Mouse (Mus musculus): ENCODE data around the gene Ppia.
"Not testable (repeated sequence)": the region's sequence is repeated elsewhere in the genome, so short reads cannot be mapped to it uniquely, and the experiment has no call there.

Ppia gene

DNA sequence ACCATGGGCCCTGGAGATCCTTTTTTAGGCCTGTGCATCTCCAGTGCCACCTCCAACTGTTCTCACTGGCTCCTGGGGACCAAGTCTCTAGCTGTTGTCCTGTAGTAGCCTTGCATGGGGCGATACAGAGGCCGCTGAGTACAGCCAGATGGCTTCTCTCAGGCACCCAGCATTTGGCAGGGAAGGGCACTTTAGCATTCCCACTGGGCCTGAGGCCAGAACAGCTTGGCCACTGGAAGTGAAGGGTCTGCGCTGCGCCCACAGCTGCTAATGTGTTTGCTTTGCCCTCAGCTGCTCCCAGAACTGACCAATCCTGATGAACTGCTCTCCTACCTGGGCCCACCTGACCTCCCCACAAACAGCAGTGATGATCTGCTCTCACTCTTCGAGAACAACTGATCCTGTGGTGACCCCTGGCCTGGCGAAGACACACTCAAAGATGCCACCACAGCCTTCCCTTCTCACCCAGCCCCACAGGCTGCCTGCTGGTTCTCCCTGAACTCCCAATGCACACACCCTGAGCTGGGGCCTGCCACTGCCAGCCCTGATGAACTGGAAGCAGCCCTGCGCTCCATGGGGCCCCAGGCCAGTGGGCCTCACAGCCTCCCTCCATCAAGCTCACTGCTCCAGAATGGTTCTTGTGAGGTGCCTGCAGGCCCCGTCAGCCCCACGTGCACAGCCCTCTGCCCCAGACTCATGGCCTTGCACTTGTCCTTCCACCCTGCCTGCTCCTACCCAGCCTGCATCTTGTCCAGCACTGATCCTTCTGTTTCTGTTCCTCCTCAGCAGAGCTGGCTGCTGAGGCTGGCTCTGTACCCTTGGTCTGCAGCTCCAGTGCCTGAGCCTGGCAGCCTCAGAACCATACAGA is 10.3 kb upstream of the Ppia start:
- peak; percentile 47 for DNase-seq

DNA sequence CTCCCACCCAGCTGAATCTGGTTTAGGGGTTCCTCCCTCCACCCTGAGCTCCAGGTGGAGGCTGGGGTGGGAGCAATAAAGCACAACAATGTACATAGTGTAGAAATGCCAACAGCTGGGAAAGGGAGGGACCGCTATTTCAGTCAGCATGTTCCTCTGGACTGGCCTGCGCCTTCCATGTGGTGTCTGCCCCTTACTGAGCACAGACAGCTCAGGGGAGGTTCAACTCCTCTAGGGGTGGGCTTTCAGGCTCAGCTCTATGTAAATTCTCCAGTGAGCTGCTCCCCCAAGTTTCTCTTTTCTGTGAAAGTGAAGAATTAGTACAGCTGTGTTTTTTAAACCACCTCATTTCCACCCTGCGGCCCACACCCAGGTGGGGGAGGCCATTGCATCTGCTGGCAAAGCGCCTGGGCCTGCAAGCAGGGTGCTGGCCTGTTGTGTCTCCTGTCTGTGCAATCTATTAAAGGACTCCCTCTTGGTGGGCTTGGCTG is 9.6 kb upstream of the Ppia start:
- DNase-seq, result peak; percentile 62

DNA sequence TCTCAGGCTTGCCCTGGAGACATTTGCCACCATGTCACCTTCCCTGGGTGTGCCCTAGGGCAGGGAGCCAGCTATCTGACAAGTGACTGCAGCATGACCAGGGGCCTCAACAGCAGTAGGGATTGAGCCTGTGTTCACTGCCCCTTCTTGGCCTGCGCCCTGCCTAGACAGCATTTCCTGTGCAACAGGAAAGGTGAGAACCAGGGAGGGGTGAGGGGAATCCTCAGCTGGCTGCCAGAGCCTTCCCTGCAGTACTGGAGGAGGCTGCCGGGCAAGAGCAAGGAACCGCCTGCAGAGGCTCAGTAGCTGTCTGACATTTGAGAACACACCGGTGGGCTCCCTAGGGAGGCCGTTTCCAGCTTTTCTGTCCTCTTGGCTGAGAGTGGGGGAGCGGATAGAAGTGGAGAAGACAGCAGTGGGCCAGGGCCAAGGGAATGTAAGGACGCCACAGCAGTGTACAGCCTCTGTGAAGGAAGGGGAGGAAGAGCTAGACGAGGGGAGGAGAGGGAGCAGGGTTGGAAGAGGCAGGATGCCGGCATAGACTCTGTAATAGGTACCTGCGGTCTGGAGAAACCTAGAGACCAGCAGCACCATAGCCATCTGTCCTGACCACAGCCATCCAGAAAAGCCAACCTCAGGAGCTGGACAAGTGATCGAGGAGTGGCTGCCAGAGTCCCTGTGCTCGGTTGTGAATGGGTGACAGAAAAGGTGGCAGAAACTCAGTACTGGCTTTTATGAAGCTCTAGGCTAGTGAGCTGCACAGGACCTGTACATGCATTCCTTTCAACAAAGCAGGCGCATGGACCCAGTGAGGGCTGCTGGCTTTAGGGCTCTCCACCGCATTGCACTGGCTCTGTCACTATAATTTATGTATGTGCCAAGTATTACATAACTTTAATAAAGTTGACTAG is 8.7 kb upstream of the Ppia start:
- DNase-seq, result peak; percentile 82

DNA sequence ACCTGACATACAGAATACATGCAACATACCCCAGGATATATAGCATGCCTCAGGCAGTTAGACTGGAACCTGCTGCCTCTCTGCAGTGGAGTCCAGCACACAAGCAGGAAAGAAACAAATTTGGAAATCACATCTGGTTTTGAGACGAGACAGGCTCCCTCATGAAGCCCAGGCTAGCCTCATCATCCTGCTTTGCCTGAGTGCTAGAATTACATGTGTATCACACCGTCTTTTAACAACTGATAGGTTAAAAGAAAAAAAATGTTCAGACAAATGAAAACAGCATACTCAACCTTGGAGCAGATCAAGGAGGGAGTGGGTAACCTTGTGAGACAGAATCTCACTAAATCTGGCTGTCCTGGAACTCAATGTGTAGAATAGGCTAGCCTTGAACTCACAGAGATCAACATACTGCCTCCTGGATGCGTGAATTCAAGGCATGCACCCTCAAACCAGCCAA is 8.1 kb upstream of the Ppia start:
- no peak for DNase-seq

DNA sequence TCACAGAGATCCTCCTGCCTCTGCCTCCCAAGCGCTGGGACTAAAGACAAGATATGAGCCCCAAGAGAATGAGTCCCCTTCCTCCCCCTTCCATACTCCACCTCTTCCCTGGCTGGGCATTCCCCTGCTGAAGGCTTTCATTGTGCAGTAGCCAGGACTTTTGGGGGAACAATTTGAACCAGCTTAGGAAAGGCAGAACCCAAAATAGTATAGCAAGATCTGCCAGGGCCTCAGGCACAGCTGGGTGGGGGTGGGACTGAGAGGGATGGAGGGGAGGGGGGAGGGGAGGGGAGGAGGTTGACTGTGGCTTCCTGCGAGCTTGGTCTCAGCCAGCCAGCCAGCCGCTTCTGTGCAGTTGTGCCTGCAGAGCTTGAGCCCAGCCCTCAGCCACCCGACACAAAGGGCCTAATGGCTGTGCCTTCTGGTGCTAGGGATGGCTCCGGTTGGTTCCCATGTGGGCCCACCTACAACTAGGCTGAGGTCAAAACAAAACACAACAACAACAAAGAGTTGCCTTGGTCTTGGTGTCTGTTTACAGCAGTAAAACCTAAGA is 5.1 kb upstream of the Ppia start:
- no peak for DNase-seq

DNA sequence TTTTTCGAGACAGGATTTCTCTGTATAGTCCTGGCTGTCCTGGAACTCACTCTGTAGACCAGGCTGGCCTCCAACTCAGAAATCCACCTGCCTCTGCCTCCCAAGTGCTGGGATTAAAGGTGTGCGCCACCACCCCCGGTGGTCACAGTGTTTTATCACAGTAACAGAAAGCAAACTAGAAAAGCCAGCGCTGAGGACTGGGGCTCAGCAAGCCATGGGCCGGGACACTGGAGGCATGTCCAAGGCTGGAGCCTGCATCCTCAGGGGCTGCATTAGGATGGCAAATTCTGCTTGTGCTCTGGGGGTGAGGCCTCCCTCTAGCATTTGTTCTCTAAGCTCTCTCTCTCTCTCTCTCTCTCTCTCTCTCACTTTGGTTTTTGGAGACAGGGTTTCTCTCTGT is 4.5 kb upstream of the Ppia start:
- DNase-seq, result not testable (repeated sequence)

DNA sequence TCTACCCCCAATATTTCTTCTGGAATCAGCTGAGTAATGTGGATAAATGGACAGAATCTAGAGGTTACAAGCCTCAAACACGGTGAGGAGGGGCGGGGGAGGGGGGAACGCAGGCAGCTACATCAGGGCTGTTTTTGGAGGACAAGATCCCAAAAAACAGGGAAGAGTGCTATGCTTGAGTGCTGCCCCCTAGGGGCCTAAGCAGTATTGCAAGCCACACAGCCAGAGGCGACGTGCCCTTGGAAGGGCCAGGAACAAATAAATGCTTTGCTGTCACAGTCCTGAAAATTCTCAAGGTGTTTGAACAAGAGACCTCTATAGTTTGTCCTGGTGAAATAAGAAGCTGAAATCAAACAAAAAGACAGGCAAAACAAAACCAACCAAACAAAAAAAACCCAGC is 3.6 kb upstream of the Ppia start:
- peak; percentile 89 for DNase-seq

DNA sequence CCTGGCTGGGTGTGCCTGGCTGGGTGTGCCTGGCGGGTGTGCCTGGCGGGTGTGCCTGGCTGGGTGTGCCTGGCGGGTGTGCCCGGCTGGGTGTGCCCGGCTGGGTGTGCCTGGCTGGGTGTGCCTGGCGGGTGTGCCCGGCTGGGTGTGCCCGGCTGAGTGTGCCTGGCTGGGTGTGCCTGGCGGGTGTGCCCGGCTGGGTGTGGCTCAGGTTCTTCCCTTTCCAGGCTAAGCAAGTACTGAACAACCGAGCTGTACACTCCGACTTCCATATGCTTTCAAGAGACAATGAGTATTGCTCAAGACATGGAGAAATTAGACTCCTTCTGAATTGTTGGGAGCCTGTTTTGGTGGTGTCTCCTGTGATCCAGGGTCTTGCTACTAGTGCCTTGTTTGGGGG is 2.0 kb upstream of the Ppia start:
- no peak for DNase-seq

DNA sequence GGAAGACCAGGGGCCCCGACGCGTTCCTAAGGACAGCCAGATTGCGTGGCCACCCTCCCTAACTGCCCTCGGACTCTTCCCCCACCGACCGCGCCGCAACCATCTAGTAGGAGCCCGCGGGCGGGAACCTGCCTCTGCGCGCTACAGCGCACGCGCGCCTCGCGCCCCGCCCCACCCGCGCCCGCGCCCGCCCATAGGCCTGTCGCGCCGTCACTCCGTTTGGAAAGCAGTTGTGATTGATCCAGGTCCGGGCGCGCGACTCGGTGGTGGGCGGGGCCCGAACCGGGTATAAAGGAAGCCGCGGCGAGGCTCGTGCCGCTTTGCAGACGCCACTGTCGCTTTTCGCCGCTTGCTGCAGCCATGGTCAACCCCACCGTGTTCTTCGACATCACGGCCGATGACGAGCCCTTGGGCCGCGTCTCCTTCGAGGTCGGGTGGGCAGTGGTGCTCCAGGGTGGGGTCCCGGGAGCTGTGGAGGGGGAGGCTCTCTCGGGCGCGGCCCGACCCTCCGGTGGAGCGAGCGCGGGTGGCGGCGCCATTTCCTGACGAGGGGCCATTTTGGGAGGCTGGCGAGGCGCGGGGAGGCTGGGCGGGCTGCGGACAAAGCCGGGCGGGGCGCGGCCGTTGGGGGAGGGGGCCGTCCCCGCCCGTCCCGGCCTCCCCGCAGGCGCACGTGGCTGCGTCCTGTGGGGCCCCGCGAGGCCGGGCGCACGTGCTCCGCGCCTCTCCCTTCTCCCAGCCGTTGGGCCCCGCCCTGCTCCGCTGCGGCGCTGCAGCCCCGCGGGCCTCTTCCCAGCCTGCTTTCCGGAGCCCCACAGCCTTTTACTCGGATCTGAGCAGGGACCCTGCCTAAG is 535 bp downstream of the Ppia start:
- peak; percentile 99 for DNase-seq

DNA sequence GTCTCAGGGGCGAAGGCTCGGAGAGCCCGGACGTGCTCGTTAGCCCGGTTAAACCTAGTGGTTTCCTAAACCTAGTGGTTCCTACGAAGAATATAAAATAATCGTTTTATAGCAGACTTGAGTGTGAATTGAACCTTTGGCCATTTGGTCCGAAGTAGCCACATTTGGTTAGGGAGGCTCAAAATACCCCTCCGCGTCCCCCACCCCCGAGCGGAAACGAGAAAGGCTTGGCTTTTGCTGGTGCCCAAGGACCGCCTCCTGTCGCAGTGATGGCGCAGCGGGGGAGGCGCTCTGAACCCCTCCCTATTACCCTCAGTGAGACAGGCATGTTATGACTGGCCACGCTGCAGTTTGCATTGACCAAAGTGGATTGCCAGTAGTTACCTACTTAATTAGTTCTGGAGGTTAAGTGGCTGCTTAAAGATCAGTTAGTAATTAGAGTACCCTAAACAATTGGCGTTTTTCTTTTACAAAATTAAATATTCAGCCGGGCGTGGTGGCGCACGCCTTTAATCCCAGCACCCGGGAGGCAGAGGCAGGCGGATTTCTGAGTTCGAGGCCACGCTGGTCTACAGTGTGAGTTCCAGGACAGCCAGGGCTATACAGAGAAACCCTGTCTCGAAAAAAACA is 1.3 kb downstream of the Ppia start:
- DNase-seq, result peak; percentile 87

DNA sequence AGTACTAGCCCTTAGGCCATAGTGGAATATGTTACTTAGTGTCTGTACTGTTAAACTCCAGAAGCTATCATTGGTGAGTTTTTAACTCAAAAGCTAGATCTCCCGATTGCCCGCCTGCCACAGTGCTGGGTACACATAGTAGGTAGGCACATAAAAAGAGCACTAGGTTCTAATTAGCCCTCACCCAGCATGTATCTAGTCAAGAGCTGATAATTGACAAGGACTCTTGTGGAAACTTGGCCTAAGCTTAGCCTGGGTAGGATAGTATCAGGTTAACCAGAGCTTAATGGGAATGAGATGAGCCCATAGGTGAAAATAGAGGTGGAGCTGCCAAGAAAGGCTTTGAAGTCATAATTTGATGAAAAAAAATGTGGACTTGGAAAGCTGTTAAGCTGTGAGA is 1.8 kb downstream of the Ppia start:
- DNase-seq, result peak; percentile 59

DNA sequence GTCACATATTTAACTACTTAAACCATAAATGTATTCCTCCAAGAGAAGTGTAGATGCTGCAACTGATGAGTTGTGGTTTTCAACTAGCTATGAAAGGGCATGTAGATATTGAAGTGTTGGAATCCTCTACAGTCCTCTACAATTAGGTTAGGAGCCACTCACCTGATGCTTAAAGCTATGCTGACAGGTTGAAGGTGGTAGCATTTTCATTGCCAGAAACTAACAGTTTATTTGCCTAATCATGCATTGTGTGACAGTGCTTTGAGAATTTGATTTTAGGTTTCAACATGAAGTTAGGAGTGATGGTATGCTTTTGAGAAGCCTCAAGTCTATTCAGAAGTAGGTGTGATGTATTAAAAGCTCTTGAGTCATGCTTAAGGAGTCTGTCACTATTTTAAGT is 2.2 kb downstream of the Ppia start:
- DNase-seq, result no peak

DNA sequence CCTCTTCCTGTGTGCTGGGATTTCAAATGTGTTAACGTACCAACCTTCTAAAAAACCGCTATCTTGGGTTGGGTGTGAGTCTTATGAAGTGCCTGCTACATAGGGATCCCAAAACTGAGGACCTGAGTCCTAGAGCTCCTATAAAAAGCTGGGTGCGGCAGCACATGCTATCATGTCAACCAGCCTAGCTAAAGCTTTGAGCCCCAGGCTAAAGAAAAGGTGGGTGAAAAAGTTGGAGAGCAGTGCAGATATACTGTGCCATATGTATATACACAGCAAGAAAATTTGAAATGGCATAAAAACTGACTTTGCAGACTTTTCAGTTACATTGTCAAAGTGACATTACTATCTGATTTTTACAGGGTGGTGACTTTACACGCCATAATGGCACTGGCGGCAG is 3.5 kb downstream of the Ppia start:
- no peak for DNase-seq

DNA sequence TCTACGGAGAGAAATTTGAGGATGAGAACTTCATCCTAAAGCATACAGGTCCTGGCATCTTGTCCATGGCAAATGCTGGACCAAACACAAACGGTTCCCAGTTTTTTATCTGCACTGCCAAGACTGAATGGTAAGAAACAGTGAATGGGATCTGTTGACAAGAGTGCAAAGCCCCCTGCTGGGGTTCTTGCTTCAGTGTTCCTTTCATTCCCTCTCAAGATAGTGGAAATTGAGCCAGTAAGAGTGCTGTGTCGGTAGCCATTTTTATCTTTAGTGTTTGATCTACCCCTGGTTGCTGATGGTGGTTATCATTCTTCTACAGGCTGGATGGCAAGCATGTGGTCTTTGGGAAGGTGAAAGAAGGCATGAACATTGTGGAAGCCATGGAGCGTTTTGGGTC is 3.9 kb downstream of the Ppia start:
- DNase-seq, result not testable (repeated sequence)

DNA sequence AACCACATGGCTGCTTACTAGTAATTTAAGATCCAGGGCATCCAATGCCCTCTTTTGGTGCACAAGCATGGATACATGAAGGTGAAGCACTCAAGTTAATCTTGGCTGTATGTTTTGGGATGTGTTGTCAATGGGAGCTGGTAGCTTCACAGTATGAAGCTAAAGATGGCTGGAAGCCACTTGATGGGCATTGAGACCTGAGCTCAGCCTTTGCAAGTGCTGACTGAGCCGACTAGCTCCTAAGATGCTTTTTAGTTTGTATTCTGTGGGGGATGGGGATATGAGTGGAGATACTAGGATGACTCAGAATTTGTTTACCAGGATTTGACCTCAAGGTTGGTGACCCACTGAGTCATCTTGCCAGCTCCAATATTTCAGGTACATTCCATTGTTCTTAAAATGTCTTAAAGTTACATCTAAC is 5.0 kb downstream of the Ppia start:
- DNase-seq, result no peak

DNA sequence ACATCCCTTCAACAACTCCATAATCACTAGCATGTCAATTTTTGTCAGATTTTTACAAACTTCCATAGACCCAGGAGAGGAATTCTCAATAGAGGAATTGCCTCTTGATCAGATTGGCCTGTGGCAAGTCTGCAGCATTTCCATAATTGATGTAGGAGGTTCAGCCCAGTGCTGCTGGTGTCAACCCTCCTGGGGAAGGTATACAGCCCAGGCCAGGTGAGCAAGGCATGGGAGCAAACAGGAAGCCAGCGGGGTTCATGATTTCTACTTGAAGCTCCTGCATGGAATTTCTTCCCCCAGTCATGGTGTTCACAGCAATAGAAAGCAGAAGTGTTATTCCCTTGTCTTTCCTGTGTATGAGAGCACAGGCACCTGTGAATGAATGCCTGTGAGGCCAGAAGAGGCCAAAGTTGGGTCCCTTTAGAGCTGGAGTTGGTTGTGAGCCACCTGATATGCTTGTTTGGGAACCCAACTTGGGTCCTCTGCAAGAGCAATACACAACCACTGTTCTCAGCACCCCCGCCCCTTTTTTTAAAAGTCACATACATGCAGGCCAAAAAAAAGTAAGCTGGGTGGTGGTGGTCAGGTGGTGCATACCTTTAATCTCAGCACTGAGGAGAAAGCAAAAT is 5.6 kb downstream of the Ppia start:
- no peak for DNase-seq

DNA sequence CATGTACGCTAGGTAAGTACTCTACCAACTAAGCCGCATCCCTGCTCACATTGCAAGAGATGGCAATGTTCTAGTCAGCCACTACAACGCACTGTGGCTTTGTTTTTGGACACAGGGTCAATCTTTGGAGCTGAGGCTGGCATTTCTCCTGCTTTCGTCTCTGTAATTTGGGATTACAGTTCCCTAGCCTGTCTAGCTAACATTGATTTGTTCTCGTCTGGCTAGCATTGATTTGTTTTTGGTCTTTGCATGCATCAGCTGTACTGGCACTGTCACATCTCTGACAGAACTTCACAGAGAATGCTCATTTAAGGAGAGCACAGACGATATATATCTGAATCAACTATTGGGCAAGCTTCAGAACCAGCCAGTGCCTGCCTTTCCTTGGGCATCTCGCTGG is 14.9 kb downstream of the Ppia start:
- no peak for DNase-seq

DNA sequence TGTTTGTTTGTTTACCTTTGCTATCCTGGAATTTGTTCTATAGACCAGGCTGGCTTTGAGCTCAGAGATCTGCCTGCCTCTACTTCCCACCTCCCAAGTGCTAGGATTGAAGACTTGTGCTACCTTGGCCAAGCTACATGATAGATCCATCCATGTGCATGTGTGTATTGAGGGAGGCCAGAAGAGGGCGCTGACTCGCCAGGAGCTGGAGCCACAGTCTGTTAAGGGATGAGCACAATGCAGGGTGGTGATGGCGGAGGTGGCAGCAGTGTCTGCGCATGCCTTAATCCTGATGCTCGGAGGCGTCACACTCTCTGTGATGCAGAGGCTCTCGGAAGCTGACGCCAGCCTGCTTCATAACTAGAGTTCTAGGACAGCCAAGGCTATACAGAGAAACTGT is 21.2 kb downstream of the Ppia start:
- peak; percentile 39 for DNase-seq

DNA sequence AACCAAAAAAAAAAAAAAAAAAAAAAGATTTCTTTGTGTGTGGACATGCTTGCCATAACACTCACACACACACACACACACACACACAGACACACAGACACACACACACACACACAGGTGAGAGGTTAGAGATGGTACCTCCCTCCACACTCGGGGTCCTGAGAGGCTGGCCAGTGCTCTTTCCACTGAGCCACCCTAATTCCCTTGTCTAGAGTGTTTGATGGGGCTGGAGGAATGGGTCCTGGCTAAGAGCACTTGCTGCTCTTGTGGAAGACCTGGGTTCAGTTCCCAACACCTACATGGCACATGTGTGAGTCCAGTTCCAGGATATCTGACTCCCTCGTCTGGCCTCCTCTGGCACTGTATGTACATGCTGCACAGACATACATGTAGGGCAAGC is 22.4 kb downstream of the Ppia start:
- no peak for DNase-seq

DNA sequence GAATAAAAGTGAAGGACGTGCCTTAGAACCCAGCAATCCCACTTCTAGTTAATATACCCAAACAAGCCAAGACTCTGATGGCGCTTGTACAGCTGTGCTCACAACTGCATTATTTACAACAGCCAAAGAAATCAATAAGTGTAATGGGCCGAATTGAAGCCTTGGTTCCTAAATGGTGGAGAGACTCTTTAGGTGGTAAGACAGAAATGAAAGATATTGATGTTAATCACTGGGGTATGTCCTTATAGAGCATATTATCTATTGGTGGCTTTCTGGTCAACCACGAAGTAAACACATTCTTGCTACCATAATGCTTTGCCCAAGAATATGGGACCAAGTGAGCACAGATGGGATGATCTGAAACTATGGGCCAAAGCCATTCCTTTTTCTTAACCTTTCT is 24.9 kb downstream of the Ppia start:
- DNase-seq, result no peak

DNA sequence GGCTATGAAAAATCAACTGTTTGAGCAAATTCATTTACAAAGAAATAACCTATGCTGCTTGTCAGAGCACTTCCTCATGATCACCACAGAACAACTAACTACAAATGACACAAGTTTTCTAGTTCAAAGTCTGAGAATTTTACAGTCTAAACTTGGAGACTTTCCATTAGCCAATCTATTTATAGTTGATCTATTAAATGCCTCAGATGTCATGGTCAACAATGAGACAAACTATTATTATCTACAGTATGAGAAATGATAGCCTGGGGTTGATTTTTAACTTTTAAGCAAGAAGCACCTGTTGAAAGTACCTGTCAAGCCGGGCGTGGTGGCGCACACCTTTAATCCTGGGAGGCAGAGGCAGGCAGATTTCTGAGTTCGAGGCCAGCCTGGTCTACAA is 27.3 kb downstream of the Ppia start:
- DNase-seq, result no peak

Measured in cerebellum, adult 9-10 months (tissue).